Mouse (Mus musculus): ENCODE results near the gene Tmem262.

Tmem262 gene

GRCm38 (mm10) chr19:6104476-6104875 lies 24.6 kb downstream of the Tmem262 start:
- DNase-seq, result no peak

DNA sequence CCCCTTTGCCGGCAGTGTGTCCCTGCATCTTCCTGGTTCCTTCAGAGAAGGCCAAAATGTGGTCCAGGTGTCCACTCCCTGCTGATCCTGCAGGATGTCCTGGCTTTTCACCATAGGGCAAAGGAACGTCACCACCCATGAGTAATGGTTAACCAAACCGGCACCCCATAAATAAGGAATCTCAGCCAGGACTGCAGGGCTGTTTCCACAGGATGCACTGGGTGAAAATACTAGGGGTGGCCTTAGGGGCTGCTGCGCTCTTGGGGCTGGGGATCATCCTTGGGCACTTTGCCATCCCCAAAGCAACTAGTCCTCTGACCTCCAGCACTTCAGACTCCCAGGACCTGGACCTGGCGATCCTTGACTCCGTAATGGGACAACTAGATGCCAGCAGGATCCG lies 25.8 kb downstream of the Tmem262 start, which contains the start of gene Naaladl1:
Gene Naaladl1, plus strand, starts transcription at position 197 of the 400 bp plus-strand sequence.
- DNase-seq, result no peak

GRCm38 (mm10) chr19:6113116-6113515 lies 33.3 kb downstream of the Tmem262 start:
- no peak for DNase-seq

DNA sequence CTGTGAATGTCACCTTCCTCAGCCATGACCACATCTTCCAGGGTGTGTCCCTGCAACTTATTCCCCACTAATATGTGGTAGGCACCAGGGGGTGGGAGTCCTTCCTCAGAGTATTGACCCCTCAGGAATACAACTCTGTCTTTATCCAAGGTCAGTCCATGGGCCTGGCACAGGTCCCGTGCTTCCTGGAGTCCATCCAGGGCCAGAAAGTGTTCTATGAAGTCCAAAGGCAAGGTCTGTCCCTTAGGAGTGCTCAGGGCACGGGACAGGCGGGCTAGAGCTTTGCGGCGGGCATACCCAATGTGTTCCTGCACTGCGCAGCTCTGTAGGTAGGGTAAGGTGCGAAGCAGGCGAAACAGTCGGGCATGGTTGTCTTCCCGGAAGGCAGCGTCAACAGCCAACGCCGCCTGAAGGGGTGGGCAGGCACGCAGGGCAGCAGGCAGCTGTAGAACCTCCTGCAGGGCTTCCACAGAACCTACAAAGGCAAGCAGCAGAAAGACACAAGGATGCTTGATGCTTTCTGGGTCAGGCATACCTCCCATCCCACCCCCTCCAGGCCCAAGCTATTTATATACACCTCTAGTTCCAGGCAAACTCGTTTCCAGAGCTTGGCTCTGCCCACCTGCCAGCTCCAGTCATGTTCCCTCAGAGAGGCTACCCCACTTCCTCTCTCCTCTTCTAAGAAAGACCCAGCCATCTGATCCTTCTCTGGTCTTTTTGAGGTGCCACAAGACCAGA lies 36.4 kb downstream of the Tmem262 start:
- no peak for DNase-seq

- no peak for DNase-seq
These were observed 37.6 kb downstream of the Tmem262 start for GRCm38 (mm10) chr19:6117346-6117985.

DNA sequence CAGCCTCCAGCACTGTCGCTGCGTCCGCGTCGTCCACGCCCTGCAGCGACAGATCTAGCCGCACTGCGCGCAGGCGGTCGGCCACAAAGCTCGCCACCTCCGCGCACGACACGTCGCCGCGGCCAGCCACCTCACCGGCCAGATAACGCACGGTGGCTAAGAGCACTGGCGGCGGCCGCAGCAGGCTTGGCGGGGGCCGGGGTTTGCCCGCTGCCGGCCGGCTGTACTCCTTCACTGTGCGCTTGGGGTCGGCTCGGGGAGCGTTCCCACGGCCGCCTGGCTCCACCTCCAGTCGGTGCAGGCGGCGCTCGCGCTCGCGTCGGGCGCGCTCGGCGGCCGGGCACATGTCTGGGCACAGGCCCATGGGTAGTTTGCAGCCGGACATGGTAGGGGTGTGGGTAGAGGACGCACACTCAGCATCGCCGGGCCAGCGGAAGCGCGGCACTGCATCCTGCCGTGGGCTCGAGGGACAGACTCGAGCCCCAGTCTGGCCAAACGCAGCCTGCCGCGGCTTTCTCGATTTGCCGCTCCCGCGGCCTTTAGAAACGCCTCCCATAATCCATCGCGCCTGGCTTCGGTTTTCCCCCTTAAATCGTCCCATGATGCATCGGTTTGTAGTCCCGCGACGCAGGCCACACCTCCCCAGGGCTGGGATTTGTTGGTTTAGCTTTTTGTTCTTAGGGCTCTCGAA lies 38.3 kb downstream of the Tmem262 start, which contains the start of gene Sac3d1:
Gene Sac3d1, minus strand, starts transcription at position 665 of the 691 bp plus-strand sequence.
- peak; percentile 89 to 94 for DNase-seq

- DNase-seq, result peak in 1 of 2 experiments; percentile 32
These were observed 38.9 kb downstream of the Tmem262 start for GRCm38 (mm10) chr19:6118677-6119185.

GRCm38 (mm10) chr19:6121761-6122160 lies 41.9 kb downstream of the Tmem262 start:
- DNase-seq, result peak in 1 of 2 experiments; percentile 43

GRCm38 (mm10) chr19:6123330-6123729 lies 43.5 kb downstream of the Tmem262 start:
- DNase-seq, result no peak

DNA sequence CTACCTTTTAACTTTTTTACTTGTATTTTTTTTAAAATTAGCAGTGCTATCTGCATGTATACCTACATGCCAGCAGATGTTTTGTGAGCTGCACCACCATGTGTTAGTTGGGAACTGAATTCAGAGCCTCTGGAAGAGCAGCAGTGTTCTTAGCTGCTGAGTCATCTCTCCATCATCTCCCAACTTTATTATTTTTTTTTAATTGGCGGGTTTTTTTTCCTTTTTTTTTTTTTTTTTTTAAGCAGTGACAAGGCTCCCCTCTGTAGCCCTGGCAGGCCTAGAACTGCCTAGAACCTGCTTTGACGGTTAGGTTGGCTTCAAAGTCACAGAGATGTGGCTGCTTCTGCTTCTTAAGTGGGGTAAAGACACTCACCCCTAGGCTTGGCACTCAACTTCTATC lies 45.1 kb downstream of the Tmem262 start:
- DNase-seq, result no peak

DNA sequence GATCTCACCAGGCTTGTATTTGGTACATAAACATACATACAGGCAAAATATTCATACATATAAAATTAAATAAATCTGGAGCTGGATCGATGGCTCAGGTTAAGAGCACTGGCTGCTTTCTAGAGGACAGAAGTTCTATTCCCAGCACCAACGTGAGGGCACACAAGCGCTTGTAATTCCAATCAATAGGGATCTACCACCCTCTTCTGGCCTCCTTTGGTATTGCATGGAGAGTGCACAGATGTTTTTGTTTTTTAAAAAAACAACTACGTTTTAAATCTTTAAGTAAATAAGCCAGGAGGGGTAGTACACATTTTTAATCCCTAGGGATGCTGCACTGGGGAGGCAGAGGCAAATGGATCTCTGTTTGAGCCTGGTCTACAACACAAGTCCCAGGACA lies 46.5 kb downstream of the Tmem262 start:
- peak; percentile 58 to 59 for DNase-seq

GRCm38 (mm10) chr19:6126789-6127580 lies 47.2 kb downstream of the Tmem262 start:
- DNase-seq, result no peak

DNA sequence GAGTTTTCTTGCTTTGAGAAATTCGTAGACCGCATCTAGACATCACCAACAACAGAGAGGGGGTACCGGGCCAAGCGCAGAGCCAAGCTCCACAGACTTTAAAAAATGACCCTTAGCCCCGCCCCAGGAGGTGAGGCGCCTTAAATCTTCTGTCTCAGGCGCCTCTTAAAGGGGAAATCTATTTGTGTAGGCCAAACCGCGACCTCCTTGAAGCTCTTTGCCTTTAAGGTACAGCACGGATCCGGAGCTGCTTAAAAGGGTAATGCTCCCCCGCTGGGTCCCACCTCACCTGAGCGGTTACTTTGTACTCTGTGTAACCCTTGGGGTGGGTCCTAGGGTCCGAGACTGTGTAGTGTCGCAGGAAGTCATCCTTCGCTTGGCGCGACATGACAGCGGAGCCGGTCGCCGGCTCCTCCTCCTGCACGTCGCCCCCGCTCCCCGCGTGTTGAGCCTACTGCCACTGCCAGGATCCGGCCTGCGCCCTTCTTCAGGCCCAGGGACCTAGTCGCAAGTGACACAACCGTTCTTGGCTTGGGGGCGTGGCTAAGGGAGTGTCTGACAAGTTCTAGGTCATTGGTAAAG lies 48.0 kb downstream of the Tmem262 start, which contains the start of gene Snx15:
Gene Snx15, minus strand, starts transcription at position 545 of the 582 bp plus-strand sequence.
- peak; percentile 93 to 98 for DNase-seq
